Mouse (Mus musculus): ENCODE results near the gene Teddm1a.

DNA sequence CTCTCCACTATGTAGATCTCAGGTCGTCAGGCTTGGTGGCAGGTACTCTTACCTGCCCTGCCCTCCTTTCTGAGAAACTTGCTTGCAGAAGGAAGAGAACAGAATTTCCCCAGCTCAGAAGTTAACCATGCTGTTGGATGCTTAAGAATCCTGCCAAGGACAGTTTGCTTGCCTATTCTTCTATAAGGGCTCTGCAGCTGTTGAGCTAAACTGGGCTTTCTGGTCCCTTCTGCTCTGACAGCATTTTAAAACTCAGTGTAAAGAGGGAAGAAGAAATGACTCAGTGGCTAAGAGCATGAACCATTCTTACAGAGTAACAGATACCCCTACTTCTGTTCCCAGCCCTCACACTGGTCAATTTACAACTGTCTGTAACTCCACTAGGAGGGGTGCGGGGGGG, 49.4 kb downstream of the Teddm1a start:
- TF ChIP-seq ZMIZ1 (IDR thresholded peaks at IDR 0.05; ENCODE audit: low read depth, low read length), result no peak
- TF ChIP-seq CTCF (conservative IDR thresholded peaks at IDR 0.05 in 1 of 2, IDR thresholded peaks at IDR 0.05 in 1 of 2; ENCODE audit: low read depth in 2 of 2, low read length in 2 of 2), result no peak
- no peak for TF ChIP-seq MYC (IDR thresholded peaks at IDR 0.05; ENCODE audit: low read depth, low read length)
- TF ChIP-seq GABPA (IDR thresholded peaks at IDR 0.05; ENCODE audit: insufficient replicate concordance, low read depth, low read length), result no peak
- TF ChIP-seq EP300 (IDR thresholded peaks at IDR 0.05; ENCODE audit: low read length), result no peak
- no peak for TF ChIP-seq ZNF384 (IDR thresholded peaks at IDR 0.05; ENCODE audit: low read depth, low read length)
- no peak for TF ChIP-seq POLR2A (IDR thresholded peaks at IDR 0.05; ENCODE audit: low read depth, low read length)

Data from CH12.LX (cell line).